Mouse (Mus musculus): Measurements from ENCODE around the gene Urad.
A peak's percentile ranks its signal among the peaks of the same experiment; 100 is the strongest.

Urad gene

DNA sequence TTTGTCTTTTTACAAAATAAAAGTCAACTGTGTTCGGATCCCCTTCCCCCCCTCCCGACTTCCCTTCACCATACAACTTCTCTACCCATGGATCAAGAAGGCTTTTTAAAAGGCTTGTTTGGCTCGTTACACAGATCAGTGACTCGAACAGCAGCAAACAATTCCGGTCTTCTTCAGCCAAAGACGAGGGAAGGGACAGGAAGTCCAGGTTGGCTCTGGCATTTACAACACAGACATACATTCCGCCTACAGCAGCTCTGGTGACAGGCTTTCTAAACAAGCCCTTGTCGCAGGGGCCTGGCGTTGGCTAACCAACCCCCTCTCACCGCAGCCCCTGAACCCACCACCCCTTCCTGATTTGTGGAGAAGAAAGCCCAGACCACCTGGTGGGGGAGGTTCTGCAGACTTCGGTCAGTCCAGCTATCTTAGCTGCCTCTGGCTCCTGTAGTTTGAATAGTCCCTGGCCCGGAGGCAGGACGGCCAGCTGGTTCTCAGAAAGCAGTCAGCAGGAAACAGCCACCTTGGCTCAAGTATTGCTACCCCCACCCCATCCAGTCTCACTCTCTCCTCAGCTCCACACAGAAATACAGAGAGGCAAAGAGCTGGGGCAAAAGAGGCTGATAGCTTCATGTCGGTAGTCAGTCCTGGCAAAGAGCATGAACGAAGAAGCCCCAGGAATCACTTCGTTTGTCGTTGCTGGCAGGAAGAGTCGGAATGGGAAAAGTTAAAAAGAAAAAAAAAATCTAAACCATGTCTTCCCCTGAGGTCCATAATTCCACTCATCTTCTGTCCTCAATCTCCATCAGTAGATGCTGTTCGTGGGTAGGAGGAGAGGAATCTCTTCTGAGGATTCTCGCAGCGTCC lies 21.1 kb downstream of the Urad start:
- no peak for DNase-seq (ENCODE audit: low read depth, low spot score)

DNA sequence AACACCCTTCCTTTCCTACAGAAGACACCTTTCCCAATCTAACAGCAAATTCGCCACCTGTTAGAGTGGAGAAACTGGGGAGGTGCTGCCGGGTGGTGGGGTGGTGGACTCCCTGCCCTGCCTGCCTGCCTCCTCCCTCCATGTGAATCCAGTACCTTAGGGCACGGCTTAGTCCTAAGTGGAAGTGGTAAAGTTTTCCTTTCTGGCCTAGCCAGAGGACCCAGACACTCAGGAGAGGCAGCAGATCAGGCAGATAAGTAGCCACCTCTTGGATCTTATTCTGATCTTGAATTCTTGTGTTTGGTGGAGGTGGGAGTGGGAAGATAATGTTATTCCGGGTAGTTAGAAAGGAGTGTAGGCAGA lies 22.3 kb downstream of the Urad start:
- DNase-seq (ENCODE audit: low read depth, low spot score), result no peak

DNA sequence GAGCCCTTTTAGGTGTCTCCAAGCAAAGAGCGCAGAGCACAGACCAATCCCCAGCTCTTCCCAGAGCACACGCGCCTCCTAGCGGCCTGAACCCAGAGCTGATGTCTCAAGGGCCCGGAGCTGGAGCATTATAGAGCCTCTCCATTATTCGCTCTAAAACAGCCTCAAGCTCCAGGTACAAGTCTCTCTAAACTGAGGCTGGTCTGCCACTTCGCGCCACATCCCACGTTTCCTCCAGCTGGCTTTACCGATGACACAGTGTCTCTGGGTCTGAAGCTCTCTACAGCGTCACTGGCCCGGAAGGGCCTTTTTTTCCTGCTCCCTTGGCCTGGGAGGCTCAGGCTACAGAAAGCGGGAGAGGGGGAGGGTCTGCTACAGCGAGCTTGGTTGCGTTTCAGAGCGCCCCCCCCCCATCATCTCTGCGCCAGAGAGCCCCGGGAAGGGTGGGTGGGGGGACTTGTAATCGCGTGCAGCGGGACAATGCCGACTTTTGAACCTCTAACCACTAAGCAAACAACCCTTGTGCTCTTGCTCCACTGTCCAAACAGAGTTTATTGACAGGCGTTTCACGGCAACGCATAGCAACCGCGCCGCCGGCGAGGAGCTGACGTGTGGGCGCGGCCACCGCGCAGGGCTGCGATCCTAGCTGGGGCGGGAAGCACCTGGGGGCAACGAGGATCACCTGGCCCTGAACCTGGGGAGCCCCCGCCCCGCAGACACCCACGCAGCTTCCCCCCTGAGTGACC lies 22.8 kb downstream of the Urad start:
- peak; percentile 28 for DNase-seq (ENCODE audit: low read depth, low spot score)

DNA sequence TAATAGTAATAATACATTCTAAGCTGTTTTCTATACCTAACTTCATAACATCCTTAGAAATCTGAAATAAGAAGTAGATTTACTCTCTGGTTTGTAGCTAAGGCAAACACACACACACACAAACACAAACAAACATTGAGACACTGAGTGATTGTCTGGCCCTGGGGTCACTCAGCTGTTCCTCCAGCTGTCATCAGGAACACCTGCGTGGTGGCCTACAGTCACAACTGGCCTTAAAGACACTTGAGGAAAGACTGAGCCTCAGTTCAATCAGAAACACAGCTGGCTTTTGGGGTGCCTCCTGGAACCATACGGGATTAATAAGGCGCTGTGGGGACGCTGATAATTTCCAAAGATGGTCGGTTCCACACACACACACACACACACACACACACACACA lies 25.0 kb downstream of the Urad start:
- no peak for DNase-seq (ENCODE audit: low read depth, low spot score)

DNA sequence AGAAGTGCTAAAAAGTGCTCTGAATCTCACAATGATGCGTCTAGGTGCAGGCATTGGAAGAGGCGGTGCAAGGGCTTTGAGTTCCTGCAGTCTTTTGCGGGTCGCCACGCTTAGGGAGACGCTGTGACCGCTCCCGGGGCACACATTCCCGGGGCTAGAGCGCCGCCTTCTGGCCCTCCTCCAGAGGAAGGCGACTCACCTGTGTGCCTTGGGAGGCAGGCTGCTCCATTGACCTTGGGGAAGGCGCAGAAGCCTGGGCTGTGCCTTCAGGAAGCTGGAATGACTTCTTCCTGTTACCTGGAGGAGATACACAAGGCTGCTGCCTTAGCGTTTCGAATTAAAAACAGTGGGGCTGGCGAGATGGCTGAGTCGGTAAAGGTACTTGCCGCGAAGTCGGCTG lies 28.1 kb downstream of the Urad start:
- DNase-seq (ENCODE audit: low read depth, low spot score), result peak; percentile 21

DNA sequence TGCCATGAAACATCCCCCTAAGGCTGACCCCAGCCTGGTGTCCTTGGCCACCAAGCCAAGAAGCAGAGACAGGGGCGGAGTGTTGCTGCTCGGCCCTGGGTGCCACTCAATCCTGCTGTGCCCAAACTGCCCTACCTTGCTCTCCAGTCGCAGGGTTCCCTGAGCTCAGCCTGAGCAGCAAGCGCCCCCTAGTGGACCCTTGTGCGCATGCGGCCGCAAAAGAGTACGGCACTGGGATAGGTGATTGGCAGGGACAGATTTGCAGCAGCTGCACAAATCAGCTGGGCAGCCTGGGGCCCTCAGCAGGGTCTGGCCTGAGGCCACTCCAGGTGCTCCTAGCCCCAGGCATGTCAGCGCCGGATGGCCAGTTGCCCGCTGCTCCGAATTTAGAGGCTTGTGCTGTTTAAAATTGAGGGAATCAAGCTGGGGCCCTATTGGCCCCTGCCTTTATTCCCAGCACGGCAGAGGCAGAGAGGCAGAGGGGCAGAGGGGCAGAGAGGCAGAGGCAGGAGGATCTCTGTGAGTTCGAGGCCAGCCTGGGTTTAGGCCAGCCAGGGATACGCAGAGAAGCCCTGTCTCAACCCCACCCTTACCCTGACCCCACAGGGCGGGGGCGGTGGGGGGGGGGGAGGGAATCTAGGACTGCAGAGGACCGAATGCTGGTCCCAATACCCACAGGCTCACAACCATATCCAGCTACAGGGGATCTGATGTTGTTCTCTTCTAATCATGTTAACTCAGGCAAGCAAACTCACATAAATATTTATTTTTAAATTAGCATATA lies 28.9 kb downstream of the Urad start:
- DNase-seq (ENCODE audit: low read depth, low spot score), result peak; percentile 72

DNA sequence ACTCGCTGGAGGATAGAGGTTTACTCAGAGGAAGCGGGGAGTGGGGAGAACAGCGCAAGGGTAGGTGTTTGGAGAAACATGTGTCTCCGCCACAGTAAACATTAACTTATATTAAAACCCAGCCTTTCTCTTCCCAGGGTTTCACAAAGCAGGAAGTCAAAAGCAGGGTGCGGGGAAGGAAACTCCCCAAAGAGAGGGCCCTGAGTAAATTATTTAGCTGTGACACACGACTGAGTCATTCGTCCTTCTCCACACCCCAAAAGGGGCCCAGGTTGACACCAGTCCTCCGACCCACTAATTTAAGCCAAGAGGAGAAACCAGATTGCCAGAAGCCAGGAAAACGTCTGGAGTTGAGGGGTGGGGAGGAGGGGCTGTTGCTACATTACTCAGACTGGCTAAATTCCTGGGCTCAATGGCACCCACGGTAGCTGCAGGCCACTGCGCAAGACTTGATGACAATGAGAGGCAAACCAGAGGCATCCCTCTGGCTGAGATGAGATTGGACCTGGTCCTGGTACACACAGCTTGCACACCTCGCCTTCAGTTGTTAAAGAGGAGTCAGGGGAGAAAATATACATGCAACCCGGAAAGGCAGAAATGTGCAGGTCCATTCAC lies 29.6 kb downstream of the Urad start:
- no peak for DNase-seq (ENCODE audit: low read depth, low spot score)

DNA sequence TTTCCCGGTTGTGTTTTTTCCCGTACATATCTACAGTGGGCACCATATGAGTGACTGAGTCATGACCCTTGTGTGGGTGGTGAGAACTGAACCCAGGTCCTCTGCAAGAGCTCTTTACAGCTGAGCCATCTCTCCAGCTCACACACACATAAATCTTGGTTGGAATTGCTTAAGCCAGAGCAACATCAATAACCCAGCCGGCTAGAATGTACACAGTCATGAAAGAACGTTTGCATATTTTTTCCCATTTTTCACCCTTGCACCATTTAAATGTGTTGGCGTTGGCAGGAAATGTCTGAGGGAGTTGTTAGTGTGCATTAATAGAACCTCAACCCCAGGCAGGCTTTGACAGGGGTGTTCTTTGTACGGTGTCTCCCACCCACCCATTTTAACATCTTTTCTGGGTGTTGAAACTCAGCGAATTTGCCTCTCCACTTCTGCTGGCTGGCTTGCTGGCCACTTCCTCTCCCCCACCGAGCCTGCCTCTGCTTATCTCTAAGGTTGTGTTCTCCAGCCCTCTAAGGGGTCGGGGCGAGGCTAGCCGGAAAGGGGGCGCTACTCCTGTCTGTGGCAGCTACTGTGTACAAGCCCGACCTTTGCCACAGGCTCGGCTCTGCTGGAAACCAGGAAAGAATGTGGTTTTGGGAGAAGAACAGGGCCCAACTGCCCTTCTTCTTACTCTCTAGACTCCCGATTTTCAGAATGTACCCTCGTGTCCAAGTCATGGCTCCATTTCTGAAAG lies 30.3 kb downstream of the Urad start:
- DNase-seq (ENCODE audit: low read depth, low spot score), result no peak

DNA sequence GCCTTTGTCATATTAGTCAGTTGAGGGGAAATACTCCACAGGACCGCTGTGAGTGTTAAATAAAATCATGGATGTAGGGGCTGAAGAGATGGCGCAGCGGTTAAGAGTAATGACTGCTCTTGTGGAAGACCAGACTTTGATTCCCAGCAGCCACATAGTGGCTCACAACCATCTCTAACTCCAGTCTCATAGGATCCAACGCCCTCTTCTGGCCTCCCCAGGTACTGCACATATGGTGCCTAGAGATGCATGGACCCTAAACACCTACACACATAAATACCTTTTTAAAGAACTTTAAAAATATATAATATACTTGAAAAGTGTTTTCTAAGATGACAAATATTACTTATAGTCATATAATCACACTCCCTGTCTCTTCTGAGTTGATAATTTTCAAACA lies 37.9 kb downstream of the Urad start:
- no peak for DNase-seq (ENCODE audit: low read depth, low spot score)

DNA sequence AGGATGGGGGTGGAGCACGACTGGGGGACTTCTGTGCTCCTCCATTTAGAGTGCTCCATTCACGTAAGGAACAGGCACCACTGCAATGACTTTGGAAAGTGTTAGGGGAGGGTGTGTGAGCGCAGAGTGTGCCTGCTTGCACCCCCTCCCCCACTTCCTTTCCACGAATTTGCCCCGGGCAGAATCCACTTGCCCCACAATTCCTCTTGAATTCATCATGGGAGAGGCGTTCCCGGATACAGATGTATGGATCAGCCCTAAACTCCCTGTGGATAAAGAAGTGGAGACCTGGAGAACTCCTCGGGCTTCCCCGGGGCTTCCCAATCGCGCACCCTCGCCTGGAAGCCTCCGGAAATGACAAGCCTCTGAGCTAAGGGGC lies 44.7 kb downstream of the Urad start:
- no peak for DNase-seq (ENCODE audit: low read depth, low spot score)

DNA sequence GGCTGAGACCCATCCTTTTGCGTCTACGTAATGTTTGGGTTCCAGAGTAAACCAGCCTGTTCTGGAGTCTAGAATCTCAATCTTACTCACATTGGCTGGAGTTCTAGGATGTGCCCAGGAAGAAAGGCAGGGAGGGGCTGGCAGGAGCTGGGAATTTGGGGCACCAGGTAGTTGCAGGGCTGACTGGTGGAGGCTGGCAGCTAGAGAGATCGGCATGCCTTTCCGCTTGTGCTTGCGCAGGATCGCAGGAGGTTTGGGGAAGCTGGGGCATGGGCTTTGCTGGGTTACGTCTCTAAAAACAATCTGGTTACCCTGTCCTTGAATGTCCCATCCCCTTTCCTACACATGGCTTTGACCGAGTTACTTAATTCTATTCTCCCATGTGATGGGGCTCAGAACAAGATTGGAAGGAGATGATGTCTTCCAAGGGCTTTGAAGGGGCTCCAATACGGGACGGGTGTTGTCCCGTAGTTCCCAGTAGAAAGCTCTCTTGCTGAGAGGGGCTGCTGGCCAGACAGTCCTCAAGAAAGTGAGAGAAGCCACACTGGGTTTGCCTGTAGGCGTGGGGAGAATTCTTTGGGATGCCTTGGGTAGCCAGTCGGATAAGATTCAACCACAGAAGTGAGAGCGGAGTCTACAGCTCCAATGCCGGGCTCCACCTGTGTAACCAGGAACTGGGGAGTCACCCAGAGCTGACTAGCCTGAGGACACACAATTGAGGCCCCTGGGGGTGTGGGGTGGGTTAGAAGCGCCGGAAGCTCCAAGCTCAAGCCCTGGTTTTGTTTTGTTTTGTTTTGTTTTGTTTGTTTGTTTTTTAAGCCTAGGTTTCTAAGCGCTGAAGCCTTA lies 45.3 kb downstream of the Urad start:
- no peak for DNase-seq (ENCODE audit: low read depth, low spot score)

DNA sequence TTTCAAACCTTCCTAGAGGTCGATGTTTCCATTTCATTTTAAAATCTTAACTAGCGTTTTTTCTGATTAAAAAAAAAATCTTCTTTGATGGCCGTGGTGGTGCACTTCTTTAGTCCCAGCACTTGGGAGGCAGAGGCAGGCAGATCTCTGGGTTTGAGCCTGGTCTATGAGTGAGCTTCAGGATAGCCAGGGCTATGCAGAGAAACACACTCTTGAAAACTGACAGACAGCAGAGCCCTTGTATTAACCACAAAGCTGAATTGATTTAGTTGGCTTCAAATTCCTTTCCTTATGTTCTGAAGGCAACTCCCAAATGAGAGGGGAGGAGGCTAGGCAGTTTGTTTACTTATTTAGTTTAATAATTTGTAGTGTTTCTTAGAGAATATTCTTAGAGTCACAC lies 46.5 kb downstream of the Urad start:
- no peak for DNase-seq (ENCODE audit: low read depth, low spot score)

DNA sequence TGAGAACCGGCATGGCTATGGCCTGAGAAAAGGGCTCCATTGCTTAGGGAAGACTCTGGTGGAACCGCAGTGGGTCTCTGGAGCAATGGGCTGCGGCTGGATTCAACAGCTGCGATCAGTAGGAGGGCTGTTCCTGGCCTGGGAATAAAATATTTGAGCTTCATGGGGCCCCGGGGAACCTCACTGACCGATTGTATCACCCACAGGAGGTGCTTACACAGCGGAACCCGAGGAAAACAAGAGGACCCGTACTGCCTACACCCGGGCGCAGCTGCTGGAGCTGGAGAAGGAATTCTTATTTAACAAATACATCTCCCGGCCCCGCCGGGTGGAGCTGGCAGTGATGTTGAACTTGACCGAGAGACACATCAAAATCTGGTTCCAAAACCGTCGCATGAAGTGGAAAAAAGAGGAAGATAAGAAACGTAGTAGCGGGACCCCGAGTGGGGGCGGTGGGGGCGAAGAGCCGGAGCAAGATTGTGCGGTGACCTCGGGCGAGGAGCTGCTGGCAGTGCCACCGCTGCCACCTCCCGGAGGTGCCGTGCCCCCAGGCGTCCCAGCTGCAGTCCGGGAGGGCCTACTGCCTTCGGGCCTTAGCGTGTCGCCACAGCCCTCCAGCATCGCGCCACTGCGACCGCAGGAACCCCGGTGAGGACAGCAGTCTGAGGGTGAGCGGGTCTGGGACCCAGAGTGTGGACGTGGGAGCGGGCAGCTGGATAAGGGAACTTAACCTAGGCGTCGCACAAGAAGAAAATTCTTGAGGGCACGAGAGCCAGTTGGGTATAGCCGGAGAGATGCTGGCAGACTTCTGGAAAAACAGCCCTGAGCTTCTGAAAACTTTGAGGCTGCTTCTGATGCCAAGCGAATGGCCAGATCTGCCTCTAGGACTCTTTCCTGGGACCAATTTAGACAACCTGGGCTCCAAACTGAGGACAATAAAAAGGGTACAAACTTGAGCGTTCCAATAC lies 47.8 kb downstream of the Urad start:
- DNase-seq (ENCODE audit: low read depth, low spot score), result no peak

DNA sequence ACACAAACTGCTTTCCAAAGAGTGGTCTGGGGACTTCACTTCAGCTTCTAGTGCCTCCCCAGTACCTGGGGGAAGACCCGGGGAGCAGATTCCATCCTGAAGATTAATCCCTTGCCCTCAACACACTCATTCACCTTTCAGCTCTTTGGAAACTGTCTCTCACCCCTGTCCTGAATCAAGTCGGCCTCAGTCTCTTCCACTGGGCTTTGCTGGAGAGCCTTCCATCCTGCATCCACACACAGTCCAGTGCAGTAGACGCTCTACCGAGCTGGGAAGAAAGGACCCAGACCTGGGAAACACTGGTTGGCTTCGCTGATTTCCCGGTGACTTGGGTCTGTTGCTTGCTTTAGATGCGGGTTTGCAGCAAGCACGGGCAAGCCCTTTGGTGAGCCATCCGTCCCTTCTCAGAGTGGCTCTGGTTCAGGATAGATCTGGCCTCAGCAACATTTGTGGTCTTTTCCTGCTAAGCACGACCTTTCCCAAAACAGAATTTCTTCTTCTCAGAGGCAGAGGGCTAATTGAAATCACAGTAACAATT lies 49.4 kb downstream of the Urad start:
- no peak for DNase-seq (ENCODE audit: low read depth, low spot score)

DNA sequence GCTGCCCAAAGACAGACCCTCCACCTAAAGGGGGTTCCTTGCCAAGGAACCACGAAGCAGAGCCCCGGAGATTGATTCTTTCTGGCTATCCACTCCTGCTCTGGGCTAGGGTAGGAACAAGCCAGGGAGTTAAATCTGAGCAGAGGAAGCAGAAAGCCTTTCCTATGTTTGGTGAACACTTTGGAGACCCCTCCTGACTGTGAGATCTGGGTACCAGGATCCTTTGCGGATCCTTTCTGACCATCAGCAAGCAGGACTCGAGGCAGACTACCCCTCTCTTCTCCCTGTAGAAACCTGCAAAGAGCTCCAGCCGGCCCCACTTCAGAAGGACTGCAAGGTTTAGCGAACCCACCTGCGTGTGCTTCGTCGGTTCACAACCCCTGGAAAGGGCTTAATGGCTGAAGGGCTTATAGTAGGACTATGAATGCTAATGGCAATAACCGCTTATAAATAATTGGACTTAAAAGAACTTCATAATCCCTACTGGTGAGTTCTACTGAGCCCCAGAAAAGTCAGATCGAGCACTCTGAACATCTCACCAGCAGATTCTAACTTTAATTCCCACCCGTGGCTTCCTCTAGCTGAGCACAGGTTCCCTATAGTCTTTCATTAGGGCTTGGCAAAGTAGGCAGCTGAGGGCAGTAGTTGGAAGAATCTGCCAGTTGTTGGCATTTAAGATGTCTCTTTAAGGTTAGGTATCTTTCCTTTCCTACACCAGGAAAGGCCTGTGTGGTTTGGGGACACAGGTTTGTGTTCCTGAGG lies 50.0 kb downstream of the Urad start:
- DNase-seq (ENCODE audit: low read depth, low spot score), result no peak

DNA sequence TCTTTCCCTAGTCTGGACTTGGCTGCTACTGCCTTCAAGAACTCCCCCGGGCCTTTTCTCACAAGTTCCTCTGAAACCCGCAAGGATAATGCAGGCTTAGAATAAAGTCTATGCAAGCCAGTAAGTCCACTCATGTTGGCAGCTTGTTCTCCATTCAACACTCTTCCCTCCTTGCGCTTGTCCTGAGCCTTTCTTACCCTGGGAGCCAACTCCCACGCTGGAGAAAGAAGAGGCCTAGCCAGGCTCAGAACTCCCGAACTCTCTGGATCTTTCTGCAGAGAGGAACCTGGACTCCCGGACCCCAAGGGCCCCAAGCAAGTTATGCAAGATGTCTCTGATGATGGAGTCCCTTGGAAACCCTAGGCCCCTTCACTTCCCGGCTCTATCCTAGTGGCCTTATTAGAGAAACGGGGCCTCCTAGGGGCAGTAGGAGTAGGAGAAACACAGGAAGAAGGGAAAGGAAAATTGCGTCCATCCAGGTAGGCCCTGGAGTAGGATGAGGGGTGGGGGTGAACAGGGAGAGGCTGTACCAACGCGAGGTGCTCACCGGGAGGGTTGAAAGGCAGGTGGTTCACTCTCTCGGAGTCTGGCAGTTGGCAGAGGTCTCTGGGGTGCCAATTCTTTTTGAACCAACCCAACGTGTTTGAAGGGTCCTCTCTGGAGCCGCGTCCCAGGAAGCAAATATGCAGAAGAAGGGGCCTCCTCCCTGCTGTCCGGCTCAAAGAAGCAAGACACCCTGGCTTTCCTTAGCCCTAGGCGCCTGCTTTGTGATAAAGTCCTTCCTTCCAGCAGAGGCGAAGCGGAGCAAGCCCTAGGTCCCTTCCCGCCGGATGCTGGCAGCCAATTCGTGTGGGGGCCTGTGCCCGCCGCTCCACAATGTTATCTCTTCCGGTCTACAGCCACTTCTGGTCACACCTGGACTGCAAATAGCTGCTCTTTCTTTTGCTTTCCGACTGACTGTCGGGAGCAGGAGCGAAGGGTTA lies 51.3 kb downstream of the Urad start:
- DNase-seq (ENCODE audit: low read depth, low spot score), result no peak
